In the genomic region with DNA sequence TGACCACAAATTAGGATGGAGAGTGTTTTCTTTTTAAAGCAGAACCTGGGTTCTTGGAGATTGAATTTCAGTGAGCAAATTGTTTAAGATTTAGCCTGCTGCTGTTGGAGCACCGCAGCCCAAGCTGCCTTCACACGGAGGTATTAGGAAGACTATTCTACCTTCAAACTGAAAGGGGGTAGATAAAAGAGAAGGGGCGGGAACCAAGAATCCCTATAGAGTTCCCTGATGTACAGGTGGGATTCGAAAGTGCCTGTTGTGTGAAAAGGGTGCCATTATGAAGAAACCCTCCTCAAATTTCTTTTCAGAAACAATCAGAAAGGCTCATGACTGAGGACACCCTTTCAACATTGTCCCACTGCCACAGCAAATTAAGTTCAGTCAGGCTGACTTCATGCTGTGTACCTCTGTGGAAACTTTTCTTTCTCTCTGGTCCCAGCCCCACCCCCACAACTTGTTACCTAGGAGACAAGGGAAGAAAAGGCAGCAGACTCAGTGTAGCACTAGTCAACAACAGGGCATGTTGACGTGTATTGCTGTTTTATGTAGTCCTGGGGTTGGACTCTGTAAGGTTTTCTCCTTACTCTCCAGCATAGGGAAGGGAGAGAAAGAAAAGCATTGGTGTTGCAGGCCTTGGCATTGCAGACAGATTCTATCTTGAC, we compare ENCODE assay signal across 12 mouse cellular contexts.
DNase-seq lines count a peak whose midpoint lies in the region; ATAC-seq lines count a peak whose summit lies in the region.
"Had no signal": no experiment of that assay in that cellular context is flagged by ENCODE, and none has a peak within 500 bp of the region (broad histone marks: within the 10 kb centered on the region; RNA-seq: fewer than 3 reads in every experiment).

No protein-coding gene starts in this region.

- no peaks in the 10 kb centered on the region for H3K27me3 ChIP-seq in limb, embryonic 12.5 days
- 0 out of 2 replicates have a peak, but pooled peaks cover 5% of the 10 kb centered on the region for H3K27me3 ChIP-seq in limb, embryonic 10.5 days (ENCODE audit: low read depth, poor library complexity, severe bottlenecking)
- H3K27me3 ChIP-seq in embryonic facial prominence, embryonic 10.5 days (replicated peaks; ENCODE audit: low read depth, poor library complexity, severe bottlenecking), result no peaks in the 10 kb centered on the region
- H3K27me3 ChIP-seq in hindbrain, embryonic 11.5 days (ENCODE audit: control insufficient read depth, insufficient read depth, low read length), result no peaks in the 10 kb centered on the region
- H3K27me3 ChIP-seq in midbrain, embryonic 15.5 days (replicated peaks), result no peaks in the 10 kb centered on the region

- no peak overlapping the region for H3K27ac ChIP-seq in limb, embryonic 12.5 days
- no peak overlapping the region for H3K27ac ChIP-seq in limb, embryonic 10.5 days
- H3K27ac ChIP-seq in embryonic facial prominence, embryonic 10.5 days (replicated peaks), result peak overlapping the region; percentile 19; the same call in 1 of the 2 replicates
- no peak overlapping the region for H3K27ac ChIP-seq in hindbrain, embryonic 11.5 days (ENCODE audit: low read depth, low read length)
- H3K27ac ChIP-seq in midbrain, embryonic 15.5 days, result no peak overlapping the region
- H3K27ac ChIP-seq: limb, embryonic 13.5 days had no signal

- H3K9ac ChIP-seq in limb, embryonic 12.5 days (replicated peaks), result no peak overlapping the region
- H3K9ac ChIP-seq in hindbrain, embryonic 11.5 days (ENCODE audit: low read depth, low read length), result no peak overlapping the region
- H3K9ac ChIP-seq in midbrain, embryonic 15.5 days, result no peak overlapping the region
- H3K9ac ChIP-seq: limb, embryonic 13.5 days had no signal

- no peaks in the 10 kb centered on the region for H3K36me3 ChIP-seq in limb, embryonic 12.5 days
- no peaks in the 10 kb centered on the region for H3K36me3 ChIP-seq in limb, embryonic 10.5 days
- no peaks in the 10 kb centered on the region for H3K36me3 ChIP-seq in embryonic facial prominence, embryonic 10.5 days (replicated peaks)
- no peaks in the 10 kb centered on the region for H3K36me3 ChIP-seq in hindbrain, embryonic 11.5 days (ENCODE audit: control insufficient read depth, insufficient read depth, low read length)
- no peaks in the 10 kb centered on the region for H3K36me3 ChIP-seq in midbrain, embryonic 15.5 days (replicated peaks)
- H3K36me3 ChIP-seq: limb, embryonic 13.5 days had no signal

- H3K4me3 ChIP-seq in limb, embryonic 12.5 days (replicated peaks), result no peak overlapping the region
- no peak overlapping the region for H3K4me3 ChIP-seq in limb, embryonic 10.5 days
- no peak overlapping the region for H3K4me3 ChIP-seq in embryonic facial prominence, embryonic 10.5 days
- no peak overlapping the region for H3K4me3 ChIP-seq in hindbrain, embryonic 11.5 days (ENCODE audit: low read depth, low read length)
- no peak overlapping the region for H3K4me3 ChIP-seq in midbrain, embryonic 15.5 days
- H3K4me3 ChIP-seq: limb, embryonic 13.5 days had no signal

- no peaks in the 10 kb centered on the region for H3K9me3 ChIP-seq in limb, embryonic 12.5 days
- H3K9me3 ChIP-seq in limb, embryonic 10.5 days (replicated peaks), result no peaks in the 10 kb centered on the region
- H3K9me3 ChIP-seq in embryonic facial prominence, embryonic 10.5 days, result no peaks in the 10 kb centered on the region
- no peaks in the 10 kb centered on the region for H3K9me3 ChIP-seq in hindbrain, embryonic 11.5 days (ENCODE audit: control insufficient read depth, low read length)
- H3K9me3 ChIP-seq in midbrain, embryonic 15.5 days, result no peaks in the 10 kb centered on the region
- H3K9me3 ChIP-seq: limb, embryonic 13.5 days had no signal

- 0 out of 2 replicates have a peak, but pooled peaks have one; percentile 42 for ATAC-seq in limb, embryonic 12.5 days (ENCODE audit: insufficient number of reproducible peaks, insufficient read depth, low FRiP score, low TSS enrichment, low read depth)
- ATAC-seq in hindbrain, embryonic 11.5 days (ENCODE audit: low FRiP score), result peak; percentile 81
- ATAC-seq in midbrain, embryonic 15.5 days (replicated peaks), result peak; percentile 80

- WGBS in limb, embryonic 12.5 days, result 24% methylated on average over 5 of the region's 5 CpGs
- 28% methylated on average over 5 of the region's 5 CpGs for WGBS in limb, embryonic 10.5 days
- 18% methylated on average over 5 of the region's 5 CpGs for WGBS in embryonic facial prominence, embryonic 10.5 days
- WGBS in hindbrain, embryonic 11.5 days, result 9% methylated on average over 5 of the region's 5 CpGs
- 6% methylated on average over 5 of the region's 5 CpGs for WGBS in midbrain, embryonic 15.5 days

- H3K4me2 ChIP-seq in limb, embryonic 12.5 days, result no peak overlapping the region
- no peak overlapping the region for H3K4me2 ChIP-seq in hindbrain, embryonic 11.5 days (replicated peaks; ENCODE audit: low read depth, low read length)
- H3K4me2 ChIP-seq in midbrain, embryonic 15.5 days, result no peak overlapping the region
- H3K4me2 ChIP-seq: limb, embryonic 13.5 days had no signal

- no peak for DNase-seq in limb, embryonic 10.5 days (ENCODE audit: low spot score)
- peak; percentile 45 for DNase-seq in embryonic facial prominence, embryonic 10.5 days (ENCODE audit: low spot score)
- peak; percentile 49 for DNase-seq in hindbrain, embryonic 11.5 days (ENCODE audit: low spot score)
- DNase-seq in lung, postnatal 10 days, result no peak
- DNase-seq in spleen, adult 18-20 months, result no peak
- no peak for DNase-seq in heart, adult 9 months (ENCODE audit: low spot score in 2 of 2)
- DNase-seq: cerebellum, adult 9-10 months; lung, adult 18-20 months; right cerebral cortex, postnatal 4 days had no signal

- peaks cover 11% of the 10 kb centered on the region for H3K4me1 ChIP-seq in limb, embryonic 12.5 days (replicated peaks)
- peaks cover 12% of the 10 kb centered on the region for H3K4me1 ChIP-seq in limb, embryonic 10.5 days
- H3K4me1 ChIP-seq in embryonic facial prominence, embryonic 10.5 days, result peaks cover 29% of the 10 kb centered on the region
- no peaks in the 10 kb centered on the region for H3K4me1 ChIP-seq in hindbrain, embryonic 11.5 days (replicated peaks; ENCODE audit: control insufficient read depth, insufficient read depth, low read length)
- peaks cover 5% of the 10 kb centered on the region; the same call in 1 of the 2 replicates for H3K4me1 ChIP-seq in midbrain, embryonic 15.5 days

Comparison
In these comparisons a context has a peak if more than half of its experiments do, and no peak if none do; other contexts are left out.
1. DNase-seq: peak in embryonic facial prominence, embryonic 10.5 days (single experiment) and hindbrain, embryonic 11.5 days (single experiment); none in limb, embryonic 10.5 days (single experiment), lung, postnatal 10 days (single experiment), spleen, adult 18-20 months (0 of 2) and heart, adult 9 months (0 of 2).
2. Peak in every context shown above with its lines, with median percentiles within 50 percentile points of each other: ATAC-seq.